Mouse (Mus musculus): ENCODE results near the gene Lzts3. TPM values are rescaled to one million over a fixed set of nuclear protein-coding genes. Genes with fewer than 3 reads are reported as not detected.

The Lzts3 gene
- total RNA-seq (2023), result 5.4 TPM

DNA sequence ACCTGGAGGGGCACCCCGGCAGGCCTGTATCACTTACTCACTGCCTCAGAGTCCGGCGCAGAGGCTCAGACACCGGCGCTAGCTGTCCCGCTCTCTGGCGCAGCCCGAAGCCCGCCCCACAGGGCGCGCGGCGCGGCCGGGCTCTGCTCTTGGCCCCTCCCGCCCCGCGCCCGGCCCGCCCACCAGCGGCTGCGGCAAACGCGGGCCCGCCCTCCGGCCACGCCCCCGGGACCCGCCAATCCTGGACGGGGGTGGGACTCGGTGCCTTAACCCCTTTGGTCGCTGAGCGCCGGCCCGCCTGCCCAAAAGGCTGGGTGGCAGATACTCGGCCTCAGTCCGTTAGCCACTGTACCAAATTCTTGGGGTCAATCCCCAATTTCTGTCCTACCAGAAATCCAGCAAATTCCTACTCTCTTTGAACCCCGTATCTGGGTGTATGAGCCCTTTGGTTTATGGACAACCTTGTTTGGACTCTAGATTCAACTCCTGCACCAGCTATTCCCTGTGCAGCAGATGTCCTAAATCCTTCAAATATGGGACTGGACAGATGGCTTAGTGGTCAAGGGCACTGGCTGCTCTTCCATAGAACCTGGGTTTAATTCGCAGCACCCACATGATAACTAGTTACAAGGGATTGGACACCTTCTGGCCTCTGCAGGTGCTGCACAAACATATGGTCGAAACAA, at the start of gene Lzts3:
Gene Lzts3, minus strand, starts transcription at position 120 of the 686 bp plus-strand sequence.

DNA sequence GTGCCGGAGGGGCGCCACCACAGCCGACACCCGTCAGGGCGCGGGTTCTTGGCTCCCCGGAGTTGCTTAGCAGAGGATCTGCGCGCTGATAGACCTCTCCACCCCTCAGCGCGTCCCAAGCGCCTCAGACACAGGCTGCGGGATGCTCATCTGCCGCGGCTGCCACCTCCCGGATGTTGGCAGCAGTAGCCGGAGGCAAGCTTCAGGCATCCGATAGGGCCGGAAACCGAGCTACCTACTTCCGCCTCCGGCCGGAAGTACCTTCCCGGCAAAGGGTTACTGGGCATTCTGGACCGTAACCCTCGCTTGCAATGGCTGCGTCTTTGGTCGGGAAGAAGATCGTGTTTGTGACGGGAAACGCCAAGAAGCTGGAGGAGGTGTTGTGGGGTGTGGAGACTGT, 25.0 kb upstream of the Lzts3 start, which contains the start of gene Itpa:
Gene Itpa, plus strand, starts transcription at position 52 of the 400 bp plus-strand sequence.

DNA sequence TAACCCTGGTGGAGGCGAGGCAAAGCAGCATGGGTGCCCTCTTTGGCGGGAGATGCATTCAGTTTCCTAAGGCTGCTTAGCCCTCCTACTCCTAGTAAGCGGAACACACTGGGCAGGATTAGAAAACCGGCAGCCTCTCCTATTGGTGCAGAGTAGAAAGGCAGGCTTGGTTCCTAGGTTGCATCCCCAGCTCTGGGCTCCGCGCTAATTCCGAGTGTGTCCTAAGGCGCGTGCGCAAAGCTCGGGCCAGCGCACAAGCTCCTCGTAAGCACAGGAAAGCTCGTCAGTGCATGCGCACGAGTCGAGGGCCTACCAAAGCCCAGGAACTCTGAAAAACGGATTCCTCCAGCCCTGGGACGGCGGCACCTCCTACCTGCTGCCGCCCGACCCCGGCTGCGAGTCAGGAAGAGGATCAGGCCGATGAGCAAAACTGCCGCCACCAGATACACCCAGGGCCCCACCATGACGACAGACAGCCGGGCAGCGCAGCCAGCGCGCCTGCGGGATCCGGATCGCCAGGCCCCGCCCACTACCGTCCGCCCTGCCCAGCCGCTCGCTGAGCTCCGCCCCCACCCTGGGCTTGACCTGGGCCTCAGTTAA, 21.6 kb upstream of the Lzts3 start, which contains the start of gene Ddrgk1:
Gene Ddrgk1, minus strand, starts transcription at position 558 of the 600 bp plus-strand sequence.

DNA sequence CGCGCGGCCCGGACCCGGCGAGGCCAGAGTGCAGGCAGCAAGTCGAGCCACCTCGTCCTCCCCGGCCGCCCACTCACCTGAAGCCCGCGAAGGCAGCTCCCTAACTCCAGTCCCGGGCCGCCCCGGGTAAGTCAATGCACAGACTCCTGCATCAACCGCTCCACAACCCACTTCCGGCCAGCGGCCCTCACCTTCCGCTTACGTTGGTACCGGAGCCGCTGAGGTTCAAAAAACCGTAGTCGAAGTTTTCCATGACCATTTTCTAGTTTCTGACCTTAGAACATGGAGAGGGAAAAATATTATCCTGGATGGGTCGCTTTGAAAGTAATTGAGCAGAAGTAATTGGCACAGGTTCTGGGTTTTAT, 12.8 kb downstream of the Lzts3 start, which contains the start of the genes Fastkd5 and Ubox5:
Gene Fastkd5, minus strand, starts transcription at position 189 of the 365 bp plus-strand sequence.
Gene Ubox5, minus strand, starts transcription at position 200 of the 365 bp plus-strand sequence.

Other genes with a start within 250 kb of the Lzts3 start
- 0.35 TPM for gene Cpxm1, start 245.2 kb downstream of the Lzts3 start, total RNA-seq (2023)
- not detected for gene Gm28372, start 237.6 kb downstream of the Lzts3 start, total RNA-seq (2023)
- gene 1700020A23Rik, start 237.5 kb downstream of the Lzts3 start, total RNA-seq (2023), result not detected
- gene Tmem239, start 236.3 kb downstream of the Lzts3 start, total RNA-seq (2023), result not detected
- gene Vps16, start 218.5 kb downstream of the Lzts3 start, total RNA-seq (2023), result 129 TPM
- gene Pced1a, start 218.1 kb downstream of the Lzts3 start, total RNA-seq (2023), result 21.5 TPM
- gene Ptpra, start 192.5 kb downstream of the Lzts3 start, total RNA-seq (2023), result 132 TPM
- gene Mrps26, start 79.1 kb downstream of the Lzts3 start, total RNA-seq (2023), result 52.1 TPM
- not detected for gene Oxt, start 66.6 kb downstream of the Lzts3 start, total RNA-seq (2023)
- gene Avp, start 60.2 kb downstream of the Lzts3 start, total RNA-seq (2023), result not detected
- gene Fastkd5, start 12.8 kb downstream of the Lzts3 start, total RNA-seq (2023), result 4.5 TPM
- gene Ubox5, start 12.8 kb downstream of the Lzts3 start, total RNA-seq (2023), result 2.7 TPM
- gene Ddrgk1, start 21.9 kb upstream of the Lzts3 start, total RNA-seq (2023), result 146 TPM
- gene Itpa, start 24.8 kb upstream of the Lzts3 start, total RNA-seq (2023), result 10.3 TPM
- gene Slc4a11, start 54.7 kb upstream of the Lzts3 start, total RNA-seq (2023), result 1.1 TPM

Measured in CD4-positive naive resting alpha-beta T cell, adult 76 days (primary cell).